Mouse (Mus musculus): ENCODE results near the gene Akt2. TPM values are rescaled to one million over a fixed set of nuclear protein-coding genes. Genes with fewer than 3 reads are reported as not detected.
A peak's percentile ranks its signal among the peaks of the same experiment; 100 is the strongest.

Akt2 gene
- polyA plus RNA-seq, 1 experiment from 2014 or later, result 68.4 TPM

DNA sequence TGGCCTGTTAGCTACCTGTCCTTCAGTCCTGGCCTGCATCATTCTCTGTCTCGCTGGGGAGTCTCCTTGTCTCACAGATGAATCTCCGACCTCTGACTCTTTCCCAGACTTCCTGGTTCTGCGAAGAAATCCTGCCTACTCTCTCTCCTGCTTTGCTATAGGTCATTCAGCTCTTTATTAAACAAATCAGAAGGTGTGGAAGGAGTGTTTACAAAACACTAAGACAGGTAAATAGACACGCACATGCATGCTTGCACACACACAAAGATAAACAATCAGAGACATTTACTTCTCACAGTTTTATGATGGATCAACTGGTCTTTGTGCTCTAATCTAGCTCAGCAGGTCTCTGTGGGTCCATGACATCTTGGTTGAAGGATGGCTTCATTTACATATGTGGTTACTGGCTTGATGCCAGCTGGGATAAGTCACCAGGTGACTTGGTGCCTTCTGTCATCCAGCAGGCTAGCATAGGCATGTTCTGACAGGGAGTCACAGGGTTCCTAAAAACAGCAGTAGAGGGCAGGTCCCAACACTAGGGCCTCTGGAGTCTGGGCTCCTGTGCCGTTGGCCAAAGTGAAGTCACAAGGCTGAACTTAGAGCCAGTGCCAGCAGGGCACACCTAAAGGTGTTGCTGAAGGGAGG is 21.6 kb upstream of the Akt2 start:
- H3K4me3 ChIP-seq (replicated peaks), result no peak overlapping the region
- H3K36me3 ChIP-seq, result peaks cover 33% of the 10 kb centered on the region
- WGBS, result 81% methylated on average over 5 of the region's 5 CpGs
- H3K27ac ChIP-seq, result no peak overlapping the region
- no peaks in the 10 kb centered on the region for H3K27me3 ChIP-seq (replicated peaks)
- no peaks in the 10 kb centered on the region for H3K9me3 ChIP-seq
- ATAC-seq, result no peak
- no peaks in the 10 kb centered on the region for H3K4me1 ChIP-seq (replicated peaks)
- no peak overlapping the region for H3K9ac ChIP-seq
- H3K4me2 ChIP-seq (replicated peaks), result no peak overlapping the region

DNA sequence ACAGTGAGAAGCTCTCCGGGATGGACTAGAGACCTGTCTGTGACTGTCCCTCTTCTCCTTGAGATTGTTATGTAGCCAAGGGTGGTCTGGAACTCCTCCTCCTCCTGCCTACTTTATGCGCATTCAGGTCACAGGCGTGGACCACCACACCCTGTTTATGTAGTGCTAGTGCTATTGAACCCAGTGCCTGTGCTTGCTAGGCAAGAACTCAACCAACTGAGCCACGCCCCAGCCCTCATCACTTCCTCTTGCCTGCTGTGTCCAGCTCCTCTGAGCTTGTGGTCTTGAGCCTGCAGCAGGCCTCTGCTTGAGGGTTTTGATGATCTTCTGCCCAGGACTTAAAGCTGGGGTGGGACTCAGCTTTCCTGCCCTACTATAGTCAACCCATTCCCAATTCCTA is 19.2 kb upstream of the Akt2 start:
- 88% methylated on average over 4 of the region's 4 CpGs for WGBS
- no peak overlapping the region for H3K27ac ChIP-seq
- H3K4me3 ChIP-seq (replicated peaks), result no peak overlapping the region
- peaks cover 33% of the 10 kb centered on the region for H3K36me3 ChIP-seq
- H3K4me1 ChIP-seq (replicated peaks), result no peaks in the 10 kb centered on the region
- no peak for ATAC-seq
- H3K9ac ChIP-seq, result no peak overlapping the region
- no peaks in the 10 kb centered on the region for H3K9me3 ChIP-seq
- no peaks in the 10 kb centered on the region for H3K27me3 ChIP-seq (replicated peaks)
- H3K4me2 ChIP-seq (replicated peaks), result no peak overlapping the region

DNA sequence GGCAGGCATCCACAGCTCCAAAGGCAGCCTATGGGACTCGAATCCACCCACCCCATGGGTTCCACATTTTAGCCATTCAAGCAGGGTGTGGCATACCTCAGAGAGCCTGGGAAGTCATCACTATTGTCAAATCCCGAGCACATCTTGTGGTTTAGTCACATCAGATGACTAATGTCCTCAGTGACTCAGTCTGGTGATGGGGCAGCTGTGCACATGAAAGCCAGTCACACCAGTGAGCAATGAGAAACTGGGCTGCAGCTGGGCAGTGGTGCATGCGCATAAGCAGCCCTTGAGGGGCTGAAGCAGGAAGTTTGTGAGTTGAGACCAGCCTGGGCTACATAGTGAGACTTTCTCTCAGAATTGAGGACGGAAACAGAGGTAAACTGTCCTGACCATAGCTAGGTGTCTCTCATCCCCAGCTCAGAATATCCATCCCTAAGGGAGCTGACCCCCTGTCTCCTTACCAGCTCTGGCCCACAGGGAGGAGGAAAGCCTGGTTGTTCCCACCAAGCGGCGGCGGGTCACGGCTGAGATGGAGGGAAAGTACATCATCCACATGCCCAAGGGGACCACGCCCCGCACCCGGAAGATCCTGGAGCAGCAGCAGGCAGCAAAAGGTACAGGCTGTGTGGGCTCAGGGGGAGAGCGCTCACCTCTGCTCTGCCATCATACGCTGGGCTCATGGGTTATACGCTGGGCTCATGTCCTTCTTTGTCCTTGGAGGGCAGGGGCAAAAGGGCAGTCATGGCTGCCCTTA is 17.1 kb upstream of the Akt2 start:
- H3K4me3 ChIP-seq (replicated peaks), result no peak overlapping the region
- H3K27ac ChIP-seq, result no peak overlapping the region
- H3K4me2 ChIP-seq (replicated peaks), result no peak overlapping the region
- no peaks in the 10 kb centered on the region for H3K9me3 ChIP-seq
- no peaks in the 10 kb centered on the region for H3K27me3 ChIP-seq (replicated peaks)
- no peak for ATAC-seq
- H3K9ac ChIP-seq, result no peak overlapping the region
- peaks cover 27% of the 10 kb centered on the region for H3K36me3 ChIP-seq
- 90% methylated on average over 14 of the region's 14 CpGs for WGBS
- no peaks in the 10 kb centered on the region for H3K4me1 ChIP-seq (replicated peaks)

DNA sequence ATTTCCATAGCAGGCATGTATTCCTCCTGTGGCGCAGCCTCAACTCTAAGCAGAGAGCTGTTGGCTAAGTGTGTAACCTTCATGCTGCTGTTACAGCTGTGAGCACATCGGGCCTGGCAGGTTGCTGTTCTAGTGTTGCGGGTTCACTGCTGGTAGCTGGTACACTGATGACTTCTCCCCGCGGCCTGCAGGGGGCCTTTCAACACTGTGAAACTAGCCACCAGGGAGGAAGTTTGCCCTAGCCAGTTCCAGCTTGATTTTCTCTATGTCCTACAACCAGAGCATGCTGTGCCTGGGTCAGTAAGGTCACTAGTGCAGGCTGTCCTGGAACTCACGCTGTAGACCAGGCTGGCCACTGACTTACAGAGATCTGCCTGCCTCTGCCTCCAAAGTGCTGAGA is 14.4 kb upstream of the Akt2 start:
- Histone ChIP-seq H3K4me1 (replicated peaks) (no peaks in the 10 kb centered on the region), H3K27ac (no peak overlapping the region), H3K9ac (no peak overlapping the region), H3K4me2 (replicated peaks) (no peak overlapping the region), H3K36me3 (peaks cover 45% of the 10 kb centered on the region), H3K9me3 (no peaks in the 10 kb centered on the region), H3K4me3 (replicated peaks) (no peak overlapping the region), H3K27me3 (replicated peaks) (no peaks in the 10 kb centered on the region)
- WGBS, result 66% methylated on average over 6 of the region's 6 CpGs
- ATAC-seq, result no peak

DNA sequence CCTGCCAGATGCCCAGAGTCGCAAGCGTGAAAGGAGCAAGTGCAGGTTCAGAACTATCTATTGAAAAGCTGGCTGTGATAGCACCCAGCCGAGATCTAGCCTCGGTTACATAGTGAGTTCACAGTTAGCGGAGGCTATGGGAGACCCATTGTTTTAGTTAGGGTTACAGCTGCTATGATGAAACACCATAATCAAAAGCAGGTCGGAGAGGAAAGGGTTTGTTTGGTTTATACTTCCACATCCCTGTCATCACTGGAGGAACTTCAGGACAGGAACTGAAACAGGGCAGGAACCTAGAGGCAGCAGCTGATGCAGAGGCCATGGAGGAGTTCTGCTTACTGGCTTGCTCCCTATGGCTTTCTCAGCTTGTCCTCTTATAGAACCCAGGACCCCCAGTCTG is 13.8 kb upstream of the Akt2 start:
- Histone ChIP-seq H3K4me3 (replicated peaks) (no peak overlapping the region), H3K4me1 (replicated peaks) (no peaks in the 10 kb centered on the region), H3K27me3 (replicated peaks) (no peaks in the 10 kb centered on the region), H3K36me3 (peaks cover 50% of the 10 kb centered on the region), H3K9ac (no peak overlapping the region), H3K9me3 (no peaks in the 10 kb centered on the region), H3K4me2 (replicated peaks) (no peak overlapping the region), H3K27ac (no peak overlapping the region)
- WGBS, result 89% methylated on average over 6 of the region's 6 CpGs
- ATAC-seq, result no peak

DNA sequence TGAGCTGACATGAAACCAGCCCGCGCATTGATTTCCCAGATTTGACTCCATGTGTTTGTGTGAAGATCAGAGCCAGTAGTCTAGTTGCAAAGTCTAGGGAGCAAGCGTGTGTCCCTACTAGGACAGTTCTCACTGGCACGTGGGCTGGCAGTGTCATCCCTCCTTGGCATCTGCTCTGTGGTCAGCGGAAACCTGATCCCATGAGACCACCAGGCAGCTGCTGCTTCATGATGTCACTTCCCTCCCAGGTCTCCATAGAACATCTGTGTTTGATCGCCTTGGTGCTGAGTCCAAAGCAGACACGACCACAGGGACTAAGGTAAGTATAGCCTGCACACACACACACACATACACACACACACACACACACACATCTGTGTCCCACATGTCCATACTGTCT is 12.9 kb upstream of the Akt2 start:
- Histone ChIP-seq H3K4me3 (replicated peaks) (no peak overlapping the region), H3K9me3 (no peaks in the 10 kb centered on the region), H3K9ac (no peak overlapping the region), H3K27me3 (replicated peaks) (no peaks in the 10 kb centered on the region), H3K27ac (no peak overlapping the region), H3K36me3 (peaks cover 52% of the 10 kb centered on the region), H3K4me1 (replicated peaks) (no peaks in the 10 kb centered on the region), H3K4me2 (replicated peaks) (no peak overlapping the region)
- ATAC-seq, result no peak
- WGBS, result 87% methylated on average over 7 of the region's 7 CpGs

DNA sequence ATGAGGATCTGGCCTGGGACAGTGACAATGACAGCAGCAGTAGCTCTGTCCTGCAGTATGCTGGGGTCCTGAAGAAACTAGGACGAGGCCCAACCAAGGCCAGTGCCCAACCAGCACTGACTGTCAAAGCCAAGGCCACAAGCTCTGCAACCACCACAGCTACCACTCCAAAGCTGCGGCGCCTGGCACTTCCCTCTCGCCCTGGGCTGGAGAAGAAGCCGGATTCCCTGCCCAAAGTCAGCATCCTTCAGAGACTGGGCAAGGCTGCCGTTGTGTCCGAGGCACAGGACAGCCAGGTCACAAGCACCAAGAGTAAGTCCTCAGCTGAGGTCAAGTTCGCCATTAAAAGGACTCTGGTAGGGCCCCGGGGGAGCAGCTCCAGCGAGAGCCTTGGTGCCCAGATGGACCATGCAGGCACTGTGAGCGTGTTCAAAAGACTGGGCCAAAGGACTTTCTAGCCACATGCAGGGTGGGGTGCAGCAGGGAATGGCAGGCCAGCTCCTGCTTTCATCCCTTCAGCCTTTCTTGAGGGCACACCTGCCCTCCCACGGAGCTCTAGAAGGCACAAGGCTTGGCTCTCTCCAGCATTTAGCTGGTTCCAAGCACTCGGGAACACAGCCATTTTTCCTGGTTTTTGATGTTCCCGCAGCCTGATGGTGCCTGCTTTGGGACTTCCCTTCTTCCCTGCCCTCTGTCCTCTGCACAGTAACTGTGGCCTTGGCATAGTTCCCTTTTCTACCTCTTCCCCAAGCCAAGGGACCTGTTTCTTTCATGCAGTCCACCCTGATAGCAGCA is 10.8 kb upstream of the Akt2 start:
- Histone ChIP-seq H3K27me3 (replicated peaks) (no peaks in the 10 kb centered on the region), H3K4me3 (replicated peaks) (no peak overlapping the region), H3K4me2 (replicated peaks) (no peak overlapping the region), H3K4me1 (replicated peaks) (no peaks in the 10 kb centered on the region), H3K9ac (no peak overlapping the region), H3K27ac (no peak overlapping the region), H3K36me3 (peaks cover 45% of the 10 kb centered on the region), H3K9me3 (no peaks in the 10 kb centered on the region)
- ATAC-seq, result no peak
- WGBS, result 89% methylated on average over 14 of the region's 14 CpGs

DNA sequence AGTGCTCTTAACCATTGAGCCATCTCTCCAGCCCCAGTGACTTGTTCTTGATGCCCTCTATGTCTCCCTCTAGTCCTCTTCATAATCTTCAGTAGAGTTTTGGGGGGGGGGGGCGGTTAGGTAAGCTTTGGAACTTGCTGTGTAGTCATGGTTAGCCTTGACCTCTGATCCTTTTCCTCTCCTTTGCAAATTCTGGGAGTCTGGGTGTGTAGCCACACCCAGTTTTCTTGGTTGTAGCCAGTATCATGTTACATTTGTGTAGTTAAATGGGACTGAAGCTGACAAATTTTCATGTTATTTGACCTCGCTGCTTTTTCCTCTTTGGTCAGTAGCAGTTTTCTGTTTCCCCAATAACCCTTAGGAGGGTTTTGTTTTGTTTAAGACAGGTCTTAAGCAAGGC is 4.5 kb upstream of the Akt2 start:
- no peak overlapping the region for H3K4me3 ChIP-seq (replicated peaks)
- H3K9me3 ChIP-seq, result no peaks in the 10 kb centered on the region
- peaks cover 7% of the 10 kb centered on the region; the same call in 1 of the 2 replicates for H3K36me3 ChIP-seq
- no peaks in the 10 kb centered on the region for H3K27me3 ChIP-seq (replicated peaks)
- H3K27ac ChIP-seq, result no peak overlapping the region
- no peak overlapping the region for H3K9ac ChIP-seq
- H3K4me2 ChIP-seq (replicated peaks), result no peak overlapping the region
- WGBS, result 63% methylated on average over 2 of the region's 2 CpGs
- ATAC-seq, result no peak
- H3K4me1 ChIP-seq (replicated peaks), result no peaks in the 10 kb centered on the region

DNA sequence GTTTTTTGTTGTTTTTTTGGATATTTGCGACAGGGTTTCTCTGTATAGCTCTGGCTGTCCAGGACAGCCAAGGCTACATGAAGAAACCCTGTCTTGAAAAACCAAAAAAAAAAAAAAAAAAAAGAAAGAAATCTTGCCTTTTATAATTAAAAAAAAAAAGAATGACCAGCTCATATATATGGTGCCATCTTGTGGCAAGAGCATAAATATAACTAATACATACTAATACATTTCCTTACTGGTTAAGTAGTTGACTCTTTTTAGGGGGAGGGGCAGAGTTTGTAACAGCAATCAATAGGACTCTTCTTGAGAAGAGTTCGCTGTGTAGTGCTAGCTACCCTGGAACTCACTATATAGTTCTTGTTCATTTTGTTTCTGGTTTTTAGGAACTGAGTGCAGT is 3.6 kb upstream of the Akt2 start:
- no peak for ATAC-seq
- Histone ChIP-seq H3K4me2 (replicated peaks) (no peak overlapping the region), H3K27me3 (replicated peaks) (no peaks in the 10 kb centered on the region), H3K9me3 (no peaks in the 10 kb centered on the region), H3K9ac (no peak overlapping the region), H3K27ac (no peak overlapping the region), H3K36me3 (no peaks in the 10 kb centered on the region), H3K4me1 (replicated peaks) (peaks cover 4% of the 10 kb centered on the region), H3K4me3 (replicated peaks) (no peak overlapping the region)
- 84% methylated on average over 2 of the region's 2 CpGs for WGBS

DNA sequence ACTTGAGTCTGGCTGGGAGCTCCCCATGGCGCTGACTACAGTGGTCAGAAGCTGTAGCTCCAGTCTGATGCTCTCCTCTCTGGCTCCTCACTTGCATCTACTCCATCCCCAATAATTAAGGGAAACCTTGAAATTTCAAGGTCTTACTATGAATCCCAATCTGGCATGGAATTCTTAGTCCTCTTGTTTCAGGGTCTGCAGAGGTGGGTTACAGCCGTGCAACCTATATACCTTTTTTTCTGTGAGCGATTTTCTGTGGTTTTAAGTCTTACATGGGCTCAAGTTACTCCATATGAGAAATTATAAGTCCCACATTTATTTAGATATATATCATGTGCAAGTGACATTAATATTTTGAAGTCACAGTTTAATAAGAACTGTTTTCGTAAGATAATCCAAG is 1.3 kb upstream of the Akt2 start:
- Histone ChIP-seq H3K27me3 (replicated peaks) (no peaks in the 10 kb centered on the region), H3K27ac (no peak overlapping the region), H3K9me3 (no peaks in the 10 kb centered on the region), H3K9ac (no peak overlapping the region), H3K36me3 (peaks cover 6% of the 10 kb centered on the region; the same call in 1 of the 2 replicates), H3K4me2 (replicated peaks) (no peak overlapping the region), H3K4me1 (replicated peaks) (peaks cover 13% of the 10 kb centered on the region), H3K4me3 (replicated peaks) (no peak overlapping the region)
- ATAC-seq, result no peak
- WGBS, result 96% methylated on average over 4 of the region's 4 CpGs

DNA sequence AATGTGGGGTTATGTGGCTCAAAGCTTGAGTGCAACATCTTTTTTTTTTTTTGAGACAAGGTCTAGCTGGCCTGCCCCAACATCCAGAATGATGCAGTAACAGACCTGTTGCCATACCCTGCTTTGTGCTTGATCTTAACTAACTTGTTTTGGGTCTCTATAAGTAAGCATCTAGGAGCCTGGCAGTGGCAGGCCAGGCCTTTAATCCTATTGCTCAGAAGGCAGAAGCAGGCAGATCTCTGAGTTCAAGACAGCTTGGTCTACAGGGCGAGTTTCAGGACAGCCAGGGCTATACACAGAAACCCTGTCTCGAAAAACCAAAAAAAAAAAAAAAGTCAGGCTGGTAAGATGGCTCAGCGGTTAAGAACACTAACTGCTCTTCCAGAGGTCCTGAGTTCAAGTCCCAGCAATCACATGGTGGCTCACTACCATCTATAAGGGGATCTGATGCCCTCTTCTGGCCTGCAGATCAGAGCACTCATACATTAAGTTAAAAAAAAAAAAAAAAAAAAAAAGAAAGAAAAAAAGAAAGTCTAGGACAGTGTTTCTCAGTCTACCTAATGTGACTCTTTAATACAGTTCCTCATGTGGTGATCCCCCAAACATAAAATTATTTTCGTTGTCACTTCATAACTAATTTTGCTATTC is 662 bp upstream of the Akt2 start:
- Histone ChIP-seq H3K27me3 (replicated peaks) (no peaks in the 10 kb centered on the region), H3K4me2 (replicated peaks) (peak overlapping the region; percentile 57), H3K36me3 (peaks cover 6% of the 10 kb centered on the region; the same call in 1 of the 2 replicates), H3K9me3 (no peaks in the 10 kb centered on the region), H3K4me3 (replicated peaks) (peak overlapping the region; percentile 74), H3K27ac (peak overlapping the region; percentile 98; the same call in 1 of the 2 replicates), H3K9ac (no peak overlapping the region), H3K4me1 (replicated peaks) (peaks cover 13% of the 10 kb centered on the region)
- WGBS, result 59% methylated on average over 4 of the region's 4 CpGs
- ATAC-seq, result no peak

Measured in intestine, embryonic 15.5 days (tissue).